Mouse (Mus musculus) lung, postnatal 4 days (tissue): ENCODE measurements at regions not wholly inside any gene's neighbourhood (a gene's known extent, or its start where the extent isn't known, plus 50 kb on each side); places are given as distances from the start of the nearest gene placed in this dataset.
"Not testable (repeated sequence)": the region's sequence is repeated elsewhere in the genome, so short reads cannot be mapped to it uniquely, and the experiment has no call there.

Experiments used
- DNase-seq, 2 experiments: peaks; one replicate each; pipeline ENCODE4 v3.0.0; 2021

DNA sequence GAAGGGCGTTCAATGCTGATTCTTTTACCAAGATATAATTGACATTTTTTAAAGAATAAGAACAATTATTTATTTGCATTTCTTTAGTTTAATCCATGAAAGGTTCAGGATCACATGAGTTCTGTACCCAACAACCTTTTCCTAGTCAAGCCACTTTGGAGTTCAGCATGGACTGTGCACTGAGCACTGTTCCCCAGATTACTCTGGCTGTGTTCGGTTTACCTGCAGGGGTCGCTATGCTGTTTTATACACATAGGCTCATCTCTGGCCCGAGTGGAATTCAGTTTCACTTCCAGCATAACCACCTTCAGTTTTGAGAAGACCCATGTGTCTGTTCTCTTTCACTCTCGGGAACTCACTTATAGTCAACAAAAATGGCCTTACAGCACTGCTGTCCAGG is 93.5 kb upstream of the Smarcad1 start:
- not testable (repeated sequence) for DNase-seq

- no peak for DNase-seq
These were observed 80.5 kb upstream of the Smarcad1 start for GRCm38 (mm10) chr6:64961608-64962486.

GRCm38 (mm10) chr6:64962612-64963011 is 79.8 kb upstream of the Smarcad1 start:
- DNase-seq: no peak

GRCm38 (mm10) chr6:64964664-64965063 is 77.7 kb upstream of the Smarcad1 start:
- no peak for DNase-seq

- no peak for DNase-seq
These were observed 77.2 kb upstream of the Smarcad1 start for GRCm38 (mm10) chr6:64965203-64965602.

DNA sequence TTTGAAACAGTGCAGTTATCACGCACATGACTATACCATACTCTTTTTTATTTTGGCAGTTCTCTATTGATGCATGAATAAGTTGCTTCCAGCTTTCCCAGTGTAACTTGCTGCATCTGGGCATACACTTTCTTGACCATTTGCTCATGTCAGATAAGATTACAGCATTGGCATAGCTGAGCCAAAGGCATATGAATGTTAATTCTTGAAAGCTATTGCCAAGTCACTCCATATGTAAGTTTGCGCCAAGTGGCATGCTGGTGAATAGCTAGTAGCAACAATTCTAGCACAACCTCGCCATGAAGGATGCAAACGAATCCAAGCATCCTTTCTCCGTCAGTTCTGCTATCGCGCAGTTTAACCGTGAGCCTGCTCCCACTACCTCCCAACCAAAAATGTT is 72.2 kb upstream of the Smarcad1 start:
- DNase-seq: no peak

GRCm38 (mm10) chr6:64973968-64974367 is 68.4 kb upstream of the Smarcad1 start:
- peak in 1 of 2 experiments; percentile 16 for DNase-seq

DNA sequence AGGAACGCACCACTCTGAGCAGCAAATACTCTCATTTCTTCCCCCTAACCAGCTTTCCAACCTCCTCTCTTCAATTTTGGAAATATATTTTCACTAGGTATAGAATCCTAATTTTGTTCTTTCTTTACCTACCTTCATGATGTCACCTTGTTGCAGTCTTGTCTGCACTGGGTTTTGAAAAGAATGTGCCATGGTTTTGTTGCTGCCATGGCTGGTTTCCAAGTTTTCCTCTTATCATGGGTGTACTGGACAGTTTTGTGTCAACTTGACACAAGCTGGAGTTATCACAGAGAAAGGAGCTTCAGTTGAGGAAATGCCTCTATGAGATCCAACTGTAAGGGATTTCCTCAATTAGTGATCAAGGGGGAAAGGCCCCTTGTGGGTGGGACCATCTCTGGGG is 67.9 kb upstream of the Smarcad1 start:
- not testable (repeated sequence) for DNase-seq

- DNase-seq: no peak
These were observed 60.3 kb upstream of the Smarcad1 start for GRCm38 (mm10) chr6:64982132-64982531.
